Mouse (Mus musculus) MEL (cell line): ENCODE results near the gene Ctdnep1. TPM values are rescaled to one million over a fixed set of nuclear protein-coding genes. Genes with fewer than 3 reads are reported as not detected.

ENCODE experiments used
- DNase-seq: peaks from one replicate; pipeline ENCODE4 v3.0.0; 2011; ENCODE audit warnings: low read depth, low spot score
- H3K27ac ChIP-seq: 2 replicates; pipeline ENCODE4 v1.5.1; 2012; ENCODE audit warnings: low read depth, mild to moderate bottlenecking, control low read depth, low read length, moderate library complexity; ENCODE audit not compliant: control insufficient read depth
- H3K27me3 ChIP-seq, 2 experiments: fragments of 150-350 bp in 1 of 2; sonication (generic) in 1 of 2; 2 replicates each; pipeline ENCODE4 v1.6.1; 2012; ENCODE audit warnings: low read length in 2 of 2, mild to moderate bottlenecking in 2 of 2, improper control_type of control experiment in 1 of 2, moderate library complexity in 1 of 2; ENCODE audit not compliant: insufficient read depth in 2 of 2, control insufficient read depth in 1 of 2
- H3K36me3 ChIP-seq, 2 experiments: 2 replicates each; pipeline ENCODE4 v1.6.1; 2012 to 2014; ENCODE audit warnings: low read length in 2 of 2, improper control_type of control experiment in 1 of 2, inconsistent platforms in 1 of 2, mild to moderate bottlenecking in 1 of 2; ENCODE audit not compliant: insufficient read depth in 2 of 2, control insufficient read depth in 1 of 2
- H3K4me1 ChIP-seq, 2 experiments: fragments of 150-350 bp in 1 of 2; sonication (generic) in 1 of 2; 2 replicates each; pipeline ENCODE4 v1.6.1; 2012; ENCODE audit warnings: low read length in 2 of 2, improper control_type of control experiment in 1 of 2, mild to moderate bottlenecking in 1 of 2; ENCODE audit not compliant: insufficient read depth in 2 of 2, control insufficient read depth in 1 of 2
- H3K4me3 ChIP-seq, 2 experiments: fragments of 150-350 bp in 1 of 2; sonication (generic) in 1 of 2; 2 replicates each; pipeline ENCODE4 v1.5.1; 2012; ENCODE audit warnings: low read depth in 2 of 2, low read length in 2 of 2, mild to moderate bottlenecking in 2 of 2, moderate library complexity in 2 of 2, control low read depth in 1 of 2, improper control_type of control experiment in 1 of 2; ENCODE audit not compliant: control insufficient read depth in 1 of 2, insufficient read depth in 1 of 2
- H3K79me2 ChIP-seq: 2 replicates; pipeline ENCODE4 v1.6.1; 2012; ENCODE audit warnings: mild to moderate bottlenecking, low read length, moderate library complexity; ENCODE audit not compliant: control insufficient read depth, poor library complexity, insufficient read depth
- H3K9ac ChIP-seq: 2 replicates; pipeline ENCODE4 v1.6.1; 2012; ENCODE audit warnings: low read depth, mild to moderate bottlenecking, control low read depth, low read length, moderate library complexity; ENCODE audit not compliant: control insufficient read depth, poor library complexity, severe bottlenecking
- H3K9me3 ChIP-seq: fragments of 150-350 bp; sonication (generic); replicated peaks from 2 replicates; pipeline ENCODE4 v1.6.1; 2012; ENCODE audit warnings: mild to moderate bottlenecking, low read length, improper control_type of control experiment, moderate library complexity; ENCODE audit not compliant: insufficient read depth
- BHLHE40 ChIP-seq: IDR thresholded peaks from 2 replicates; pipeline ENCODE4 v1.6.1; 2012; ENCODE audit warnings: low read depth, mild to moderate bottlenecking, inconsistent platforms, low read length, improper control_type of control experiment, borderline replicate concordance
- CHD1 ChIP-seq: IDR thresholded peaks from 2 replicates; pipeline ENCODE4 v1.6.1; 2012; ENCODE audit warnings: low read depth, mild to moderate bottlenecking, inconsistent platforms, low read length, improper control_type of control experiment
- CTCF ChIP-seq, 3 experiments: IDR thresholded peaks in 2 of 3; conservative IDR thresholded peaks in 1 of 3; 2 replicates each; pipeline ENCODE4 v1.5.1; 2011 to 2012; ENCODE audit warnings: low read length in 3 of 3, low read depth in 2 of 3, mild to moderate bottlenecking in 2 of 3, improper control_type of control experiment in 1 of 3, inconsistent platforms in 1 of 3, mixed read lengths in 1 of 3, moderate library complexity in 1 of 3; ENCODE audit not compliant: control insufficient read depth in 1 of 3, insufficient read depth in 1 of 3, poor library complexity in 1 of 3, severe bottlenecking in 1 of 3
- ETS1 ChIP-seq: IDR thresholded peaks from 2 replicates; pipeline ENCODE4 v1.6.1; 2012; ENCODE audit warnings: low read depth, mild to moderate bottlenecking, inconsistent platforms, low read length, improper control_type of control experiment, moderate library complexity
- GABPA ChIP-seq: IDR thresholded peaks from 2 replicates; pipeline ENCODE4 v1.6.1; 2012; ENCODE audit warnings: low read depth, mild to moderate bottlenecking, inconsistent platforms, low read length, improper control_type of control experiment, moderate library complexity
- MAZ ChIP-seq: IDR thresholded peaks from 2 replicates; pipeline ENCODE4 v1.6.1; 2012; ENCODE audit warnings: low read depth, mild to moderate bottlenecking, inconsistent platforms, low read length, improper control_type of control experiment
- MEF2A ChIP-seq: IDR thresholded peaks from 2 replicates; pipeline ENCODE4 v1.6.1; 2014; ENCODE audit warnings: low read depth, mild to moderate bottlenecking, inconsistent platforms, low read length, improper control_type of control experiment; ENCODE audit not compliant: poor library complexity, insufficient replicate concordance, severe bottlenecking; ENCODE audit errors: extremely low read depth
- MYB ChIP-seq: IDR thresholded peaks from 2 replicates; pipeline ENCODE4 v1.6.1; 2011; ENCODE audit warnings: mild to moderate bottlenecking, low read depth, low read length, improper control_type of control experiment
- MYC ChIP-seq: IDR thresholded peaks from 2 replicates; pipeline ENCODE4 v1.6.1; 2011; ENCODE audit warnings: low read depth, mild to moderate bottlenecking, low read length, improper control_type of control experiment, moderate library complexity
- NELFE ChIP-seq: IDR thresholded peaks from 2 replicates; pipeline ENCODE4 v1.6.1; 2011; ENCODE audit warnings: low read depth, low read length, improper control_type of control experiment
- NRF1 ChIP-seq: IDR thresholded peaks from 2 replicates; pipeline ENCODE4 v1.6.1; 2014; ENCODE audit warnings: low read depth, mild to moderate bottlenecking, inconsistent platforms, low read length, improper control_type of control experiment, moderate library complexity; ENCODE audit not compliant: poor library complexity, insufficient read depth, severe bottlenecking
- POLR2A ChIP-seq, 2 experiments: IDR thresholded peaks; 2 replicates each; pipeline ENCODE4 v1.6.1; 2011 to 2012; ENCODE audit warnings: low read length in 2 of 2, mild to moderate bottlenecking in 2 of 2, control low read depth in 1 of 2, improper control_type of control experiment in 1 of 2, low read depth in 1 of 2, moderate library complexity in 1 of 2; ENCODE audit not compliant: control insufficient read depth in 1 of 2, insufficient read depth in 1 of 2, poor library complexity in 1 of 2
- POLR2AphosphoS2 ChIP-seq: IDR thresholded peaks from 2 replicates; pipeline ENCODE4 v1.6.1; 2011; ENCODE audit warnings: low read length, improper control_type of control experiment
- RAD21 ChIP-seq: IDR thresholded peaks from 2 replicates; pipeline ENCODE4 v1.6.1; 2011; ENCODE audit warnings: mild to moderate bottlenecking, low read depth, low read length, improper control_type of control experiment
- SMC3 ChIP-seq: IDR thresholded peaks from 2 replicates; pipeline ENCODE4 v1.6.1; 2011; ENCODE audit warnings: low read depth, low read length, improper control_type of control experiment
- ZC3H11A ChIP-seq: IDR thresholded peaks from 2 replicates; pipeline ENCODE4 v1.6.1; 2012; ENCODE audit warnings: low read depth, mild to moderate bottlenecking, inconsistent platforms, low read length, improper control_type of control experiment
- polyA plus RNA-seq, 2 experiments: library from polyadenylated mRNA; stranded (reverse) in 1 of 2; unstranded in 1 of 2; fragments of >175 nt in 1 of 2; fragments of >200 nt in 1 of 2; gene quantifications; 2 replicates each; pipeline versions ENCODE4 v1.2.1 to v1.2.4; 2012; ENCODE audit warnings: low replicate concordance in 2 of 2, low read depth in 1 of 2; ENCODE audit not compliant: insufficient read length in 2 of 2, insufficient read depth in 1 of 2, missing spikeins in 1 of 2
- total RNA-seq: library from RNA; depleted of rRNA; stranded (reverse); fragments of 300-350 nt; gene quantifications from 2 replicates; pipeline ENCODE4 v1.2.3, GENCODE M21; 2012

Gene Ctdnep1
- total and polyA plus RNA-seq, 3 experiments, result 47.3 to 133 TPM; not detected in 1

DNA sequence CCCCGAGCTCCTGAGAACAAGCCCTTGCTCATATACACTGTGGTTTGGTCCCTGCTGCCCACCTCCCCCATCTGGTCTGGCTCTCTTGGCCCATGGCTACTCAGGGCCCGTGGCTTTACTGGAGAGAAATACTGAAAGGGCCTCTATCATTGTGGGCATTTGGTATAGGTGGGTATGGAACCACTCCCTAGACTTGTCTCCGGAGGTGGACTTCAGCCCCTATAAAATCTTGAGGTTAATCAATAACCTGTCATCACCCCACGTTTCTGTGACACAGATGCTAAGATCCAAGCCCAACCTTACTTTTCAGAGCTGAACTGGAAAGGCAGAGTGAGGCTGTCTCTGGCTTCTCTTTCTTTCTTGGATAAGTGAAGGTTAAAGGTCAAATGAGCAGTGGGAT, 12.2 kb upstream of the Ctdnep1 start:
- DNase-seq, result no peak
- Histone ChIP-seq H3K9me3 (no peaks in the 10 kb centered on the region), H3K36me3 (peaks cover 4 to 19% of the 10 kb centered on the region in 2 experiments), H3K9ac (no peak overlapping the region), H3K4me1 (peaks cover 0 to 4% of the 10 kb centered on the region in 2 experiments; a peak in 2 of 4 replicates), H3K27ac (no peak overlapping the region)
- TF ChIP-seq POLR2AphosphoS2 (peak; percentile 13; the same call in 1 of the 2 replicates), SMC3 (no peak)
- TF ChIP-seq, all 39 proteins: peak for 1
- Histone ChIP-seq H3K79me2 (no peaks in the 10 kb centered on the region), H3K4me3 (no peak overlapping the region), H3K27me3 (no peaks in the 10 kb centered on the region)

GRCm38 (mm10) chr11:69970222-69970621, 10.7 kb upstream of the Ctdnep1 start:
- TF ChIP-seq ZC3H11A (no peak), MYB (no peak), BHLHE40 (no peak), ETS1 (no peak), MYC (no peak), RAD21 (no peak), MEF2A (no peak), POLR2A (IDR thresholded peaks at IDR 0.05; ENCODE audit: control insufficient read depth in 1 of 2, insufficient read depth in 1 of 2, low read depth in 1 of 2, low read length in 2 of 2, poor library complexity in 1 of 2) (no peak), MAZ (no peak)
- H3K36me3 ChIP-seq, result peaks cover 4 to 25% of the 10 kb centered on the region in 2 experiments
- H3K27ac ChIP-seq, result no peak overlapping the region

GRCm38 (mm10) chr11:69970775-69971174, 10.2 kb upstream of the Ctdnep1 start:
- H3K36me3 ChIP-seq, result peaks cover 4 to 28% of the 10 kb centered on the region in 2 experiments
- TF ChIP-seq GABPA, result no peak
- no peak for TF ChIP-seq CTCF (IDR thresholded peaks at IDR 0.05 in 2 of 3, conservative IDR thresholded peaks at IDR 0.05 in 1 of 3; ENCODE audit: control insufficient read depth in 1 of 3, insufficient read depth in 1 of 3, low read depth in 2 of 3, low read length in 3 of 3, poor library complexity in 1 of 3, severe bottlenecking in 1 of 3)
- no peak for TF ChIP-seq CHD1
- TF ChIP-seq SMC3, result no peak
- no peak for TF ChIP-seq NELFE
- no peak for TF ChIP-seq NRF1
- TF ChIP-seq, all 39 proteins: peak for 0

More at GRCm38 (mm10) chr11:69970222-69970621, 10.7 kb upstream of the Ctdnep1 start:
- Histone ChIP-seq H3K79me2 (no peaks in the 10 kb centered on the region), H3K4me3 (no peak overlapping the region), H3K4me1 (peaks cover 0 to 4% of the 10 kb centered on the region in 2 experiments; a peak in 2 of 4 replicates), H3K9ac (no peak overlapping the region), H3K27me3 (no peaks in the 10 kb centered on the region), H3K9me3 (no peaks in the 10 kb centered on the region)
- no peak for DNase-seq

More at GRCm38 (mm10) chr11:69970775-69971174, 10.2 kb upstream of the Ctdnep1 start:
- H3K4me3 ChIP-seq, result no peak overlapping the region
- no peaks in the 10 kb centered on the region for H3K79me2 ChIP-seq
- H3K27ac ChIP-seq, result no peak overlapping the region
- no peak overlapping the region for H3K9ac ChIP-seq
- no peak for DNase-seq
- peaks cover 0 to 4% of the 10 kb centered on the region in 2 experiments; a peak in 2 of 4 replicates for H3K4me1 ChIP-seq
- no peaks in the 10 kb centered on the region for H3K27me3 ChIP-seq
- no peaks in the 10 kb centered on the region for H3K9me3 ChIP-seq
